Mouse (Mus musculus): ENCODE measurements at regions not wholly inside any gene's neighbourhood (a gene's known extent, or its start where the extent isn't known, plus 50 kb on each side); places are given as distances from the start of the nearest gene placed in this dataset.
A peak's percentile ranks its signal among the peaks of the same experiment; 100 is the strongest.

DNA sequence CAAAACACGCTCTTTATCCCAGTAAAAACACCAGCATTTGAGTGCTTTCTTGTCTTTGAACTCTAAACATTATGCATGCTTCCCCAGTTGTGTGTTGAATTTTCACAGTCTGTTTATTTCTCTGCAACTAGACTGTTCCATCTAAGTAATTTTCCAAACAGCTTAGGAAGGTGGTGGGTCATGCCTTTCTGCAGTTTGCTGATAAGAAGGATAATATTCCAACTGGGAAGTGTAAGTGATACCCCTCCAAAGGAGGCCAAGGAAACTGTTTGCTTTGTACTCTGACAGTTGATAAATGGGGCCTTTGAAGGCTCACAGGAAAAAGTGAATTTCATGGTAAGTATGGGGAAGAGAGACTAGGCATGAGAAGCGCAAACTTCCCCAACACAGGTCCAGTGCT lies 1354.4 kb downstream of the Gsdmc2 start:
- no peak for DNase-seq (ENCODE audit: inconsistent ontology term)

- DNase-seq (ENCODE audit: inconsistent ontology term), result no peak
These were observed 1358.4 kb downstream of the Gsdmc2 start for GRCm38 (mm10) chr15:62486540-62486939.

DNA sequence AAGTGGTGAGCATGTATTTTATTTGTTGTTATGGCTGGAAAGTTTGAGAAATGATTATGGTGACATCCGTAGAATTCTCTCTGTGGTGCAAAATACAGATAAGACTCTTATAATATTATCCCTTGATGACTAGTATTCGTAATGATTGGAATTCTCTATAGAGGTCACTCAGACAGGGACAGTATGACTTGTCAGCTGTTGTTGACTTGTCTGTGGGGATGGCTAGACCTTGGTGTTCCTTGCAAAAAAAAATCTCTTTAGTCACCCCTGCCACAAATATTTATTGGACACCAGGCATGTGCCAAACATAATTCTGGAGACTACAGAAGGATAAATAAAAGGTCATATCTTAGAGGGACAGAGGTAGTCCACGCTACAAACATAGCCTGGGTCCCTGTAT lies 1360.6 kb downstream of the Gsdmc2 start:
- DNase-seq (ENCODE audit: inconsistent ontology term), result no peak

DNA sequence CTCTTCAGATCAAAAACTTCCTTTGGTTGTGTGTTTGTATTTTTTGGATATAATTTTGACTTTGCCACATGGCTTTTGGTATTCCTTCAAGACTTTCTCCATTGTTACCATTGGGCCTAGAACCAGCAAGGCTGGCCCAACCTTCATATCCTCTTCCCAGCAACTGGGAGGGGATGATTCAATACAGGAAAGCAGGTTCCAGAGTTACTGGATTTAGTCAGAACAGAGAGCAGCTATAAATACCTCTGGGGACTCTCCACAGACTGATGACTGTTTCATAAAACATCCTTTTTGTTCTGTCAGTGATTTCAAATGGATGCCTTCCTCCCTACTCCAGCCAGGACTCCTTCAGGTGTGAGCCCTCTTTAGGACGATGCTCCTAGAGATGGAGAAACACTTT lies 1361.4 kb downstream of the Gsdmc2 start:
- no peak for DNase-seq (ENCODE audit: inconsistent ontology term)

- no peak for DNase-seq (ENCODE audit: inconsistent ontology term)
These were observed 1362.6 kb downstream of the Gsdmc2 start for GRCm38 (mm10) chr15:62482357-62482756.

- DNase-seq (ENCODE audit: inconsistent ontology term), result no peak
These were observed 1367.2 kb downstream of the Gsdmc2 start for GRCm38 (mm10) chr15:62477779-62478178.

GRCm38 (mm10) chr15:62476452-62476851 lies 1368.5 kb downstream of the Gsdmc2 start:
- no peak for DNase-seq (ENCODE audit: inconsistent ontology term)

DNA sequence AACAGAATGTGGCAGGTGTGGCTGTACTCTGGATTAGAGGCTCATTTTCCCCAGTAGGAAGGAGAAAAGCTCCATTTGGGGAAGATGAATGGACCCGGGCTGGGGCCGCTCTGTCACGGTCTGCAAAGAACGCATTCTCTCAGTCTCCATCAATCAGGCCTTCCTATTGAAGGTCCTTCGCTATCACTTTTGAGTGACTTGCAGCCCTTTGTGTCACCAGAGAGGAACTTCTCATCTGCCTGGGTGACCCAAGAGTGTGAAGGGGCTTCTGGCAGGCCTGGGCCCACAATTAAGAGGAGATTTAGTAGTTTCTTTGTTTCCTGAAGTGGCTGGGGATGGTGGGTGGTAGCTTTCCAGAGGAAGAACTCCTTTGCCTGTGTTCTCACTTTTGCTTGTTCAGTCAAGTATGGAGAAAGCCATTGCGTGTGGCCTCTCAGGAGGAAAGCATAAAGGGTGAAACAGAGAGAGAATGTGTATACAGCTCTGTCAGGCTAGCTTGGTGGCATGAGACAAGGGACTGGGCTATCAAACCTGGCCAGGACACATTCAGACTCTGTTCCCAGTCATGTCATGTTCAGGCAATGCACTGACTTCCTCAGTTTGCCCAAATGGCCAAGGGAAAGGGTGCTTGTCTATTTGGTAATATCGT lies 1374.2 kb downstream of the Gsdmc2 start:
- no peak for DNase-seq (ENCODE audit: inconsistent ontology term)

DNA sequence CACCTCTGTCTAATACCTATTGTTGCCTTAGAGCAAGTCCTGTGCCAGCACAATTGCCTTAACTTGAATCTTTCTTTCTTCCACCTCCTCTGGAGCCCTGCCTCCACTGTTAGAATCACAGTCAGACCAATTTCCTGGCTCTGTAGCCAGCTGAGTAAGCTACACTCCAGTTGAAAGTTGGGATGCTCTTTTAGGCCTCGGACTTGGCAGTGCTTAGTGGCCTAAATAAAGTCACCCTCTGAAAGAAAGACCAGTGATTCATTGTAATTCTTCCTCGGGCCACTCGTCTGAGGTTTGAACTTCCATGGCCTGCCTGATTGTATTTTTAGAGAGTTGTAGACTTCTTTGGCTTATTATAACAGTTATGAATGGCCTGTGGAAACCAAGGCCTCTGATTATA lies 1376.9 kb downstream of the Gsdmc2 start:
- peak; percentile 89 for DNase-seq (ENCODE audit: inconsistent ontology term)

- DNase-seq (ENCODE audit: inconsistent ontology term), result no peak
These were observed 1378.1 kb downstream of the Gsdmc2 start for GRCm38 (mm10) chr15:62466856-62467255.

DNA sequence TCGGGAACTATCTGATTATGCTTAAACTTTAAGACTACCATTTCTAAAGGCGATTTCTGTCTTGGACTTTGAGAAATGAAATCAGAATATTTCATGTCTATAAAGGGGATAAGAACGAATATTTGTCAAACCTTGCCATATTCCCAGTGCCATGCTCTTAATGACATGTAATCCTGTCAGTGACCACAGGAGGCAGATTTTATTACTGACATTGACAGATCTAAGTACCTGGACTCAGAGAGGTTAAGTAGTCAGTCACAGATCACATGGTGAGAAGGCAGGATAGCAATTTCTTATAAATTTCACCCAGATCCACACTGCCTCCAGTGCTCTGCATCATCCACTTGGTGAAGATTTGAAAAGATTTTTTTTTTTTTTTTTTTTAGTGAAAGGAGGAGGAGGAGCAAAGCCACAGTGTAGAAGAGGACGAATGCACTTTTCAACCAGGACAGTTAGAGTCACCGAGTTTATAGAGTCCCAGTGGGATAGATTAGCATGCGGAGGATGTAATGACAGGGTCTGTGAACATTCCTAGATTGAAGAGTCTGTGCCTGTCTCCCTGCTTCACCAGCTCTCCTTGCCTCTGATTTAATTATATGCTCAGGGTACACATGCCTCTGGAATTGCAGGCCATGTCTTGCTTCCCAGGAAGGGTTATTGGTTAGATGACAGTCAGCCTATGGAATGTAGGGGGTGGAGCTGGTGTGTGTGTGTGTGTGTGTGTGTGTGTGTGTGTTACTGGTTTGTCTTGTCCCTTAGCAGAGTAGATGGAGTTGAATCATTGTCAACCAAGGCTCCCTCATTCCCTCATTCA lies 1379.7 kb downstream of the Gsdmc2 start:
- peak; percentile 49 for DNase-seq (ENCODE audit: inconsistent ontology term)

GRCm38 (mm10) chr15:62462698-62463097 lies 1382.3 kb downstream of the Gsdmc2 start:
- DNase-seq (ENCODE audit: inconsistent ontology term), result peak; percentile 17

DNA sequence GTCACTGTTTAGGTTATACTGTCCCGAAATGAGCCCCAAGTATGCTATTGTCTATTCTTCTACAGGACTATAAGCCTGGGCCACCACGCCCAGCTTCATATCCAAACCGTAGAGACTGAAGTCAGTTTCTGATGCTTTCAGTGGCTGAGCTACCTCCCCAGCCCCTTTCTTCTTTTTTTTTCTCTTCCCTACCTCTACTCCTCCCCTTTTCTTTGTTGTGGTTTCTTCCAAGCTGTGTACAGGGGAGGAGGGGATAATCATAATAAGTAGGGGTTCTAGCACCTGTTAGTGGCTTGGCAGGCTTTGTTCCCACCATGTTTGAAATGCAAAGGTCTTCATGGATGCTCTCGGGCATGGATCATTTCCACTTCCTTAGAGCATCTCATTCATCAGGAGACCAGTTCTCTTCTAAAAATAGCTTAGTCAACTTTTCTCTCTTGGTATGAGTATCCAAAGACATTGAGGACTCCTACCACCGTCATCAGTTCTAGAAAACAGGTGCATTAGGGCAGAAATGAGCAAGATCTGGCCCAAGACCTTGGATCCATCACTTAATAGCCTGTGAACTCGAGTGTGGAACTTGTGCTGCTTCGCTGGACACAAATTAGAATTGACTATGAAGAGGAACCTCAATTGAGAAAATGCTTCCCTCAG lies 1383.5 kb downstream of the Gsdmc2 start:
- DNase-seq (ENCODE audit: inconsistent ontology term), result no peak

DNA sequence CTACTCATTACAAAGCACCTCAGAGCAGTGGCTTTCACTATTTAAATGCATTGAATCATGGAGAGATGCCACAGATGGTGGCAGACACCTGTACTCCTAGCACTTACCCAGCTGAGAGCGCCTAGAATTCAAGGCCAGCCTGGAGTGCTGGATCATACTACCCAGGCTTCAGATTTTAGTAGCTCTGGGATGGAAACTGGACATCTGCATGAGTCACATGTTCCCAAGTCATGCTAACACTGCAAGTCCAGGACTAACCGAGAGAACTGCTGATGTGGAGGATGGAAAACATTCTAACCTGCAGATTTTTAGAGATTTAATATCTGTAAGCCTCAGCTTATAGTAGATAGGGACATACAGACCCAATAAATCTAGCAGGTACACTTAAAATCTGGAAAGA lies 1384.3 kb downstream of the Gsdmc2 start:
- no peak for DNase-seq (ENCODE audit: inconsistent ontology term)

DNA sequence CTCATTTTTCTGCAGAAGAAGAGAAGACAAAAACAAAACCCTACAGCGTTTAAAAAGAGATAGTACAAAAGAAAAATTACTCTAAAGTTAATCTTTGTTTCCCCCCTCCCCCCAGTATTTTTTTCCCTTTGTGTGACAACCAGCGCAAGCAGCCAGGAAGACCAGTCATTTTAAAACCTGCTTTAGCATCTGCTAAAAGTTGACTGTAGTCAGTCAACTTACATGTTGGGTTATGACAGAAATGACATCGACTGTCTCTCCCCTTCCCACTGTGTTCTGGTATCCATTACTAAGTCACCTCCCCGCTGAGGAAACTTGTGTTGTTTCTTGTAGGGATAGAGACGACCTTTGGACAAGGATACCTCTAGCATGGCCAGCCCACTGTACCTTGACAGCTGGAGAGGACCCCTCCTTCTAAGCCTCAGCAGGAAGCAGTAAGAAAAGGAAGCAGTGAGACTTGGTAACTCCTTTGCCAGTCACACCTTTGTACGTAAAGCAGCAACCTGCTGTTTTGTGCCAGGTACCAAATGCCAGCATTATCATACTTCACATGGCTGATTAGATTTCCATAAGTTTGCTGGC lies 1384.9 kb downstream of the Gsdmc2 start:
- DNase-seq (ENCODE audit: inconsistent ontology term), result no peak

GRCm38 (mm10) chr15:62457990-62458389 lies 1387.0 kb downstream of the Gsdmc2 start:
- DNase-seq (ENCODE audit: inconsistent ontology term), result no peak

GRCm38 (mm10) chr15:62457051-62457664 lies 1387.8 kb downstream of the Gsdmc2 start:
- no peak for DNase-seq (ENCODE audit: inconsistent ontology term)

GRCm38 (mm10) chr15:62456020-62456419 lies 1389.0 kb downstream of the Gsdmc2 start:
- DNase-seq (ENCODE audit: inconsistent ontology term), result no peak

DNA sequence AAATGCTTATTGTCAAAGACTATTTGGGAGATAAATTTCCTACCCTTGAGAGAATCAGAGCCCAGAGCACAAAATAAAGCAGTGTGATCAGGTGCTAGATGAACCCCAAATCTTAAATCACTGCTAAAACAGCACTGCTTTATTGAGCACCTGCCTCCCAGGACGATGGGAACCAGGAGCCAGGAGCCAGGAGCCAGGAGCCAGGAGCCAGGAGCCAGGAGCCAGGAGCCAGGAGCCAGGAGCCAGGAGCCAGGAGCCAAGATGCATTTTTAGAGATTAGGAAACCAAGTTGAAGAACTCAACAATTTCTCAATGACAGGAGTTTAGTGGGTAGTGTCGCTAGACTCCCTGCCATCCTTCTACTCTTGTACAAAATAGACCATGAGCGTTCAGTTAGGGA lies 1396.9 kb downstream of the Gsdmc2 start:
- DNase-seq (ENCODE audit: inconsistent ontology term), result no peak

DNA sequence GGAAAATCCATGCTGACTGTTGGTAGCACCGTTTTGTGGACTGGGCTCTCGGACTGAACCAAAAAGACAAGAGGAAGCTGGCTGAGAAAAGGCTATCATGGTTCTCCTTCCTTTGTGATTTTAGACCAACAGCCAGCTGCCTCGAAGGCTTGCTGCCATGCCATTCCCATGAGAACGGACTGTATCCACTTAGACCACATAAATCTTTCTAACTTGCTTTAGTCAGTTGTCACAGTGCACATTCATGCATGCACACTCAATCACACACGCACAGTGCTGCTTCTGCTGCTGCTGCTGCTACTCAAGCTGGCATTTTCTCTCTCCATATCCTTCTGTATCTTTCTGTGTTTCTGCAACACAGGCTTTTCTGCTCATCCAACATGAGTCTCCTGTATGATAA lies 1405.8 kb downstream of the Gsdmc2 start:
- DNase-seq (ENCODE audit: inconsistent ontology term), result no peak

GRCm38 (mm10) chr15:62436631-62437030 lies 1408.3 kb downstream of the Gsdmc2 start:
- no peak for DNase-seq (ENCODE audit: inconsistent ontology term)

GRCm38 (mm10) chr15:62435141-62435680 lies 1409.8 kb downstream of the Gsdmc2 start:
- no peak for DNase-seq (ENCODE audit: inconsistent ontology term)

Data from Muller cell, postnatal 12 days (primary cell).